9 mouse cellular contexts compared by ENCODE assay signal in genomic region chr13:56259021-56259925, GRCm38 (mm10). TPM values are rescaled to one million over a fixed set of nuclear protein-coding genes. Genes with fewer than 3 reads are reported as not detected.
DNase-seq lines count a peak whose midpoint lies in the region; ATAC-seq lines count a peak whose summit lies in the region.
"Had no signal": no experiment of that assay in that cellular context is flagged by ENCODE, and none has a peak within 500 bp of the region (broad histone marks: within the 10 kb centered on the region; RNA-seq: fewer than 3 reads in every experiment).

No protein-coding gene starts in this region.

- peak overlapping the region; percentile 56 for H3K4me2 ChIP-seq in hindbrain, embryonic 14.5 days (replicated peaks)
- peak overlapping the region; percentile 63 for H3K4me2 ChIP-seq in neural tube, embryonic 12.5 days (replicated peaks)

- no peak overlapping the region for H3K27ac ChIP-seq in hindbrain, embryonic 14.5 days
- no peak overlapping the region for H3K27ac ChIP-seq in neural tube, embryonic 12.5 days

- WGBS in hindbrain, embryonic 14.5 days, result under 1% methylated on average over 53 of the region's 55 CpGs
- WGBS in neural tube, embryonic 12.5 days, result under 1% methylated on average over 55 of the region's 55 CpGs

- DNase-seq in kidney, postnatal 4 days, result peak; percentile 18 to 32
- DNase-seq in kidney, adult 9 months, result no peak
- DNase-seq in embryo, embryonic 10 days (ENCODE audit: low spot score), result peak; percentile 37
- DNase-seq in hindbrain, embryonic 14.5 days (ENCODE audit: low spot score), result no peak
- no peak for DNase-seq in spleen, postnatal 14 days (ENCODE audit: low spot score in 2 of 2)
- no peak for DNase-seq in spleen, adult 12 weeks (ENCODE audit: low spot score)
- no peak for DNase-seq in natural killer cell, adult 2 months (ENCODE audit: low spot score in 2 of 2)
- DNase-seq: lung, postnatal 14 days had no signal

- ATAC-seq in hindbrain, embryonic 14.5 days (ENCODE audit: low FRiP score), result no peak
- ATAC-seq in neural tube, embryonic 12.5 days (ENCODE audit: low FRiP score, low read depth), result no peak

- H3K27me3 ChIP-seq in hindbrain, embryonic 14.5 days (ENCODE audit: control insufficient read depth, insufficient read depth, low read length), result peaks cover 100% of the 10 kb centered on the region
- H3K27me3 ChIP-seq in neural tube, embryonic 12.5 days (replicated peaks), result peaks cover 91% of the 10 kb centered on the region

- peak overlapping the region; percentile 22 for H3K4me3 ChIP-seq in hindbrain, embryonic 14.5 days (replicated peaks; ENCODE audit: low read length)
- H3K4me3 ChIP-seq in neural tube, embryonic 12.5 days, result peak overlapping the region; percentile 23

- peaks cover 16% of the 10 kb centered on the region; the same call in 1 of the 2 replicates for H3K4me1 ChIP-seq in hindbrain, embryonic 14.5 days (replicated peaks; ENCODE audit: control insufficient read depth, insufficient read depth, low read length)
- peaks cover 33% of the 10 kb centered on the region for H3K4me1 ChIP-seq in neural tube, embryonic 12.5 days

- peak overlapping the region; percentile 28; the same call in 1 of the 2 replicates for H3K9ac ChIP-seq in hindbrain, embryonic 14.5 days
- peak overlapping the region; percentile 26; the same call in 1 of the 2 replicates for H3K9ac ChIP-seq in neural tube, embryonic 12.5 days

- H3K9me3 ChIP-seq in hindbrain, embryonic 14.5 days (ENCODE audit: control insufficient read depth, low read length), result no peaks in the 10 kb centered on the region
- H3K9me3 ChIP-seq in neural tube, embryonic 12.5 days, result no peaks in the 10 kb centered on the region

- no peaks in the 10 kb centered on the region for H3K36me3 ChIP-seq in hindbrain, embryonic 14.5 days (replicated peaks; ENCODE audit: control insufficient read depth, insufficient read depth)
- no peaks in the 10 kb centered on the region for H3K36me3 ChIP-seq in neural tube, embryonic 12.5 days

RNA-seq across cellular contexts. Expression of gene Neurog1, which starts 7.3 kb away (rescaled TPM):
- 2.6 TPM in 1 of 2 replicates, not detected in the other for polyA plus RNA-seq in hindbrain, embryonic 14.5 days (2014; fragmentation: Nextera tagmentation; extraction: Ambion mirVana)
- 36.5 and 39.9 TPM in 2 replicates for polyA plus RNA-seq in neural tube, embryonic 12.5 days (2016; fragmentation: Nextera tagmentation; extraction: Ambion mirVana)

RNA-seq across cellular contexts. Expression of gene Cxcl14, which starts 37.1 kb away (rescaled TPM):
- polyA plus RNA-seq in hindbrain, embryonic 14.5 days (2014; fragmentation: Nextera tagmentation; extraction: Ambion mirVana), result 2.2 and 5.8 TPM in 2 replicates
- polyA plus RNA-seq in neural tube, embryonic 12.5 days (2016; fragmentation: Nextera tagmentation; extraction: Ambion mirVana), result 38.1 and 42.3 TPM in 2 replicates

Comparison
In these comparisons a context has a peak if more than half of its experiments do, and no peak if none do; other contexts are left out.
1. DNase-seq: peak in kidney, postnatal 4 days (2 of 2) and embryo, embryonic 10 days (single experiment); none in kidney, adult 9 months (single experiment), hindbrain, embryonic 14.5 days (single experiment), spleen, postnatal 14 days (0 of 2), spleen, adult 12 weeks (single experiment) and natural killer cell, adult 2 months (0 of 2).
2. RNA of gene Neurog1, which starts 7.3 kb away (polyA plus RNA-seq): 36.5 to 39.9 TPM in neural tube, embryonic 12.5 days; 2.6 TPM in hindbrain, embryonic 14.5 days; every median in the first group is over 10 times any median in the second.